Mouse (Mus musculus) ES-E14 (cell line): ENCODE results near the gene Tmsb4x. TPM values are rescaled to one million over a fixed set of nuclear protein-coding genes. Genes with fewer than 3 reads are reported as not detected.

Experiments
- DNase-seq: peaks from one replicate; pipeline ENCODE4 v3.0.0-alpha.2; 2013; ENCODE audit warnings: low read depth, low spot score
- H3K27ac ChIP-seq: 2 replicates; pipeline ENCODE4 v1.5.1; 2012; ENCODE audit warnings: low read depth, mild to moderate bottlenecking, low read length, moderate library complexity, mixed read lengths; ENCODE audit not compliant: poor library complexity, insufficient read depth, severe bottlenecking
- H3K36me3 ChIP-seq: 2 replicates; pipeline ENCODE4 v1.6.1; 2012; ENCODE audit warnings: mild to moderate bottlenecking, low read length, moderate library complexity, mixed read lengths; ENCODE audit not compliant: control insufficient read depth, poor library complexity, insufficient read depth, severe bottlenecking
- H3K4me1 ChIP-seq, 2 experiments: fragments of 150-350 bp in 1 of 2; sonication (generic) in 1 of 2; 2 replicates each; pipeline ENCODE4 v1.6.1; 2012; ENCODE audit warnings: low read length in 2 of 2, mild to moderate bottlenecking in 1 of 2, mixed read lengths in 1 of 2; ENCODE audit not compliant: control insufficient read depth in 2 of 2, insufficient read depth in 2 of 2, poor library complexity in 1 of 2
- H3K4me3 ChIP-seq, 2 experiments: fragments of 150-350 bp in 1 of 2; sonication (generic) in 1 of 2; 2 replicates each; pipeline ENCODE4 v1.5.1; 2012; ENCODE audit warnings: low read length in 2 of 2, low read depth in 1 of 2, mild to moderate bottlenecking in 1 of 2, mixed read lengths in 1 of 2; ENCODE audit not compliant: insufficient read depth in 1 of 2, poor library complexity in 1 of 2, severe bottlenecking in 1 of 2
- H3K9ac ChIP-seq: 2 replicates; pipeline ENCODE4 v1.6.1; 2012; ENCODE audit warnings: low read depth, mild to moderate bottlenecking, low read length, mixed read lengths; ENCODE audit not compliant: poor library complexity, insufficient read depth, severe bottlenecking
- H3K9me3 ChIP-seq: fragments of 150-350 bp; sonication (generic); 2 replicates; pipeline ENCODE4 v1.6.1; 2012; ENCODE audit warnings: low read depth, mild to moderate bottlenecking, low read length; ENCODE audit not compliant: control insufficient read depth, insufficient read depth
- CHD2 ChIP-seq: IDR thresholded peaks from 2 replicates; pipeline ENCODE4 v1.6.1; 2014; ENCODE audit warnings: mild to moderate bottlenecking, low read depth, low read length, inconsistent platforms
- HCFC1 ChIP-seq: IDR thresholded peaks from 2 replicates; pipeline ENCODE4 v1.6.1; 2012; ENCODE audit warnings: low read length, inconsistent platforms, borderline replicate concordance; ENCODE audit not compliant: insufficient read depth
- MAFK ChIP-seq: IDR thresholded peaks from 2 replicates; pipeline ENCODE4 v1.6.1; 2014; ENCODE audit warnings: mild to moderate bottlenecking, low read depth, low read length, inconsistent platforms; ENCODE audit not compliant: insufficient read depth
- ZC3H11A ChIP-seq: IDR thresholded peaks from 2 replicates; pipeline ENCODE4 v1.6.1; 2012; ENCODE audit warnings: low read depth, mild to moderate bottlenecking, inconsistent platforms, low read length, borderline replicate concordance
- ZNF384 ChIP-seq: IDR thresholded peaks from 2 replicates; pipeline ENCODE4 v1.6.1; 2012; ENCODE audit warnings: low read depth, low read length, inconsistent platforms
- in situ Hi-C, 2 experiments: fragments of 600-800 bp; cut with MboI; formaldehyde crosslinking; loops; one replicate each; pipeline ENCODE4 v1.15.1; 2025; ENCODE audit warnings: low sequenced_read_pairs in 2 of 2, inconsistent platforms in 1 of 2; ENCODE audit not compliant: unreplicated experiment in 2 of 2
- total RNA-seq: library from RNA; depleted of rRNA; stranded (reverse); fragments of 300-350 nt; gene quantifications from 2 replicates; pipeline ENCODE4 v1.2.3, GENCODE M21; 2012

Gene Tmsb4x
- total RNA-seq, 1 experiment = 1,131 TPM

- no peak for TF ChIP-seq MAFK
- no peak for TF ChIP-seq ZC3H11A
- no peak for TF ChIP-seq ZNF384
- no peak for TF ChIP-seq HCFC1
- no peak for TF ChIP-seq CHD2
- no peak for DNase-seq
- Histone ChIP-seq H3K9ac (no peak overlapping the region), H3K27ac (no peak overlapping the region), H3K4me3 (no peak overlapping the region), H3K4me1 (peaks cover 0 to 8% of the 10 kb centered on the region in 2 experiments; a peak in 1 of 4 replicates), H3K9me3 (no peaks in the 10 kb centered on the region), H3K36me3 (no peaks in the 10 kb centered on the region)
- in situ Hi-C loops = loop anchor here (10.0 to 25.0 kb wide), 2 partner anchors 566 to 569 kb away; no protein-coding TSS in a partner anchor
Observed at GRCm38 (mm10) chrX:167231150-167231549, 22.0 kb upstream of the Tmsb4x start.

- in situ Hi-C loops = loop anchor here (10.0 to 25.0 kb wide), 2 partner anchors 565 to 568 kb away; no protein-coding TSS in a partner anchor
- no peak for TF ChIP-seq CHD2
- TF ChIP-seq ZC3H11A = no peak
- TF ChIP-seq HCFC1 = no peak
- TF ChIP-seq ZNF384 = no peak
- no peak for TF ChIP-seq MAFK
- H3K36me3 ChIP-seq = no peaks in the 10 kb centered on the region
- H3K4me1 ChIP-seq = peaks cover 0 to 11% of the 10 kb centered on the region in 2 experiments; a peak in 1 of 4 replicates
- no peak overlapping the region for H3K9ac ChIP-seq
- no peak overlapping the region for H3K4me3 ChIP-seq
- no peak for DNase-seq
- H3K27ac ChIP-seq = no peak overlapping the region
- H3K9me3 ChIP-seq = no peaks in the 10 kb centered on the region
Observed at GRCm38 (mm10) chrX:167229819-167230218, 20.7 kb upstream of the Tmsb4x start.

- no peak overlapping the region for H3K4me3 ChIP-seq
- no peak for TF ChIP-seq ZC3H11A
- no peak for TF ChIP-seq CHD2
- no peak for TF ChIP-seq ZNF384
- no peak overlapping the region for H3K9ac ChIP-seq
- DNase-seq = no peak
- H3K27ac ChIP-seq = peak overlapping the region; percentile 47; the same call in 1 of the 2 replicates
- no peaks in the 10 kb centered on the region for H3K9me3 ChIP-seq
- peaks cover 0 to 11% of the 10 kb centered on the region in 2 experiments; a peak in 1 of 4 replicates for H3K4me1 ChIP-seq
- in situ Hi-C loops = loop anchor here in 1 of 2 experiments (25.0 kb wide), 1 partner anchor 567 kb away; no protein-coding TSS in a partner anchor
- H3K36me3 ChIP-seq = no peaks in the 10 kb centered on the region
Observed at GRCm38 (mm10) chrX:167229206-167229605, 20.1 kb upstream of the Tmsb4x start.

GRCm38 (mm10) chrX:167227756-167228155 is 18.6 kb upstream of the Tmsb4x start:
- no peak overlapping the region for H3K9ac ChIP-seq
- in situ Hi-C loops = loop anchor here in 1 of 2 experiments (25.0 kb wide), 1 partner anchor 565 kb away; no protein-coding TSS in a partner anchor
- TF ChIP-seq MAFK (no peak), ZC3H11A (no peak), ZNF384 (no peak), HCFC1 (no peak), CHD2 (no peak)
- H3K4me3 ChIP-seq = no peak overlapping the region; a peak in 1 of 4 replicates
- no peak overlapping the region for H3K27ac ChIP-seq
- DNase-seq = no peak
- peaks cover 0 to 8% of the 10 kb centered on the region in 2 experiments; a peak in 1 of 4 replicates for H3K4me1 ChIP-seq
- no peaks in the 10 kb centered on the region for H3K36me3 ChIP-seq
- no peaks in the 10 kb centered on the region for H3K9me3 ChIP-seq
